Mouse (Mus musculus): Measurements from ENCODE around the gene Iqgap2. TPM values are rescaled to one million over a fixed set of nuclear protein-coding genes. Genes with fewer than 3 reads are reported as not detected.
A peak's percentile ranks its signal among the peaks of the same experiment; 100 is the strongest.

Gene Iqgap2
- total RNA-seq, 2 experiments from 2014 or later, result 97.5 to 128 TPM

DNA sequence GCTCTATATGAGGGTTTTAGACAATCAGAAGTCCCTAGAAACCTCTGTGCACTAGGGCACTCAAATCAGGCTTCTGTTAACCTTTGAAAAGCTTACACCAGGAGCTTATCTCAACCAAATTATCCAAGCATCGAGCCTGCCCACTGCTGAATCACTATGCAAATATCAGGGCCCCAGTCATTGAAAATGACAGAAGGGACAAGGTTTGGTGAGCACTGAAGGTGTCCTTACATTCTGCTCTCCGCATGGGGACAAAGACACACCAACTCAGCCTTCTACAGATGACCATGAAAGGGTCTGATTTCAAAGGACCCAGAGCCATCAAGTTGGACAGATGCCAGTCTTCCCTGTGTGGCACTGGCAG is 108.8 kb downstream of the Iqgap2 start:
- ATAC-seq (replicated peaks; ENCODE audit: poor library complexity), result no peak

- ATAC-seq (replicated peaks; ENCODE audit: poor library complexity), result no peak
Measured at GRCm38 (mm10) chr13:95782311-95782968, 109.3 kb downstream of the Iqgap2 start.

DNA sequence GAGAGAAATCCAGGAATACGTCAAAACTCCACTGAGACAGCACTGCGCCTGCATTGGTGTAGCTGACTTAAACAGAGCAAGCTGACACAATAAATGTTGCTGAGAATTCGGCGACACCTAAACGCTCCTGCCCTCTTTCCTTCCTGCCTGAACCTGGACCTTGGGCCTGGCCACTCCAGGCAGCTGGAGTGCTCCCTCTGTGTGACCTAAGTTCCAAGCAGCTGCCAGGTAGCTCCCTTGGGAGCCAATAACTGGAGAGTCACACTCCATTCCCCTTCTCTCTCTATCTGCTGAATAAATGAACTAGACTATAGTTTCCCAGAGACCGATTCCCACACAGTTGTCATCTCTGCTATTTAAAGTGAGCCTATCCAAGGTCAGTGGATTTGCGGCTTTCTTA is 111.7 kb downstream of the Iqgap2 start:
- no peak for ATAC-seq (replicated peaks; ENCODE audit: poor library complexity)

DNA sequence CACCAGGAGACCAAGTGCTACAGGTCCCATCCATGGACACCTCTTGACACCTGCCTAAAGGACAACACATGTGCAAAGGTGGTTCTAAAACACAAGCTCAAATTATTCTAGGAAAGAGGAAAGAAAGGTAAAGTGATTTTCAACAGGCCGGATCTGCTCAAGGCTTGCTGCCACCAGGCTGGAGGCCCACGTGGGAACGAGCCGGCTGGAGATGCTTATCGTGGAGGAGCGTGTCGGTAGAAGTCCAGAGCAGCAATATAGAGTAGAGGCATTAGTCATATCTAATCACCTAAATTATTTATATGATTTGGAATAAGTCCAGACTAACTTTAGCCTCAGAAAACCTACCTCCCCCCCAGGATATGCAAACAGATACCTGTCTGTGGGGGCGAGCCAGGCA is 112.5 kb downstream of the Iqgap2 start:
- ATAC-seq (replicated peaks; ENCODE audit: poor library complexity), result 0 out of 2 replicates have a peak, but pooled peaks have one; percentile 27

DNA sequence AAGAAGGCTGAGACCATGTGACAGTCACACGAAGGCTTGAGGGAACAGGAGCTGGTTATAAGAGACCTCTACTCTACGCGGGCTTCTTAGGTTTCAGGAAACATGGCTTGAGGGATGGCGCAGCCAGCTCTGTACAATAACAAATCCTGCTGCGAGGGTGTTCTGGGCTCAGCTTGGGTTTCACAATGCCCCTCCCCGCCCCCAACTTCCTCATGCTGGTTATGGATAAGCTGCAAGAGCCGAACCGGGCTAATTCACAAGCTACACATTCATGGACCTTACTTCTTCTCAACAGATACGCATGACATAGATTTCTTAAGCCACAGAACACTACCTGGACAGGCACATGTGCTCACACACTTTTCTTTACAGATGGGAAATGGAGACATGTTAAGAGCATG is 113.0 kb downstream of the Iqgap2 start:
- peak; percentile 71 for ATAC-seq (replicated peaks; ENCODE audit: poor library complexity)

GRCm38 (mm10) chr13:95777651-95778391 is 113.9 kb downstream of the Iqgap2 start:
- no peak for ATAC-seq (replicated peaks; ENCODE audit: poor library complexity)

- peak; percentile 78 for ATAC-seq (replicated peaks; ENCODE audit: poor library complexity)
Measured at GRCm38 (mm10) chr13:95777237-95777636, 114.5 kb downstream of the Iqgap2 start.

DNA sequence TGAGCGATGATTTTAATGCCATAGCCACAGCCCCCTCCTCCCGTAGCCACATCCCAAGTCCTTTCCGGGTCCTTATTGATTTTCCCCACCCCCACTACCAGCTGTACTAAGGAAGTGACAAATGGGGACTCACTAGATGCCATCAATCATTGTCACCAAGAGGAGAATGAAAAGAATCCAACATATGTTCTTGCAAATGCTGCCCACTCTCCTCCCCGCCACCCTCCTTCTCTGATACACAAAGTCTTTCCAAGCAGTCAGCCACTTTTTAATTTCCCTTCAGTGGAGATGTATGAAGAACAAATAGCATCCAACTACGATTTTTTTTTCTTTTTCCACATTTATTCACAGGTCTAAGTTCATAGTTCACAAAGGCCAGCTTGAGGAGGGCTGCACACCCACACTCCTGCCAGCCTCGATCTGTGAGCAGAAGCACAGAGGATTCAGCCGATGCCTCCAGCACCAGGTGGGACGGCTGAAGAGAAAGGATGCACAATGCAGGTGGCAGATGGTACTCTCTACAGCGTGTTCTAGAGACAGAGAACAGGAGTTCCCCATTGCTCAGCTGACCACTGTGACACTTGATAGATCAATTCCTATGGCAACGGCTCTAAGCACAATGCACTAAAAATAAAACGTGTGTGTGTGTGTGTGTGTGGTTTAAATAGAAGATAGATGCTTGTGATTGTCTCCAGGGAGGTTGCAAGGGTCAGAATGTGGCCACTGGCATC is 116.6 kb downstream of the Iqgap2 start:
- no peak for ATAC-seq (replicated peaks; ENCODE audit: poor library complexity)

GRCm38 (mm10) chr13:95765017-95765416 is 126.7 kb downstream of the Iqgap2 start:
- ATAC-seq (replicated peaks; ENCODE audit: poor library complexity), result peak; percentile 94

DNA sequence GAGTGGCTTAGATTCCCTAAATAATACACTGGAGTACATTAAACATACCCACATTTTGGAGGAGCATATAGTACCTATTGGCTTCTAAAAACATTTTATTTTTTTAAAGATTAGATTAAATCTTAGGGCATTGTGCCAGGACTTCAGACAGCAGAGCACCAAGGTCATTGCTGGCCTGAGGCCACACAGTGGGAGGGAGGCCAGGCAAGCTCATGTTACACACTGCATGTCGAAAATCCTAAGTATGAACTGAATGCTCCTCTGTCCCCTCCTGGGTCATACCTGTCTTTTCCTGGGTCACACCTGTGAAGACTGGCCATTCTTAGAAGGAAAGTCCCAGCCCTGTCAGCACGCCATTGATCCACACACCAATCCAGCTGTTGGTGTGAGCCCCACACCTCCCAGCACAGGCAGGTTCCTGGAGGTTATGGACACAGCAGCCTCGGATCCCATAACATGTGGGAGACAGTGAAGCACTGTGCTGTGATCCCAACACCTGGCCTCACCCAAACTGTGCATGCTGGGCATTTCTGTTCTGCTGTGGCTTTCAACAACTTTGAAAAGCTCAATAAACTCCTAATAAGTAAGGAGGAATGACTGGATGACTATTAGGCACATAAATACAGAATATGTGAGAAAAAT is 127.7 kb downstream of the Iqgap2 start:
- no peak for ATAC-seq (replicated peaks; ENCODE audit: poor library complexity)

DNA sequence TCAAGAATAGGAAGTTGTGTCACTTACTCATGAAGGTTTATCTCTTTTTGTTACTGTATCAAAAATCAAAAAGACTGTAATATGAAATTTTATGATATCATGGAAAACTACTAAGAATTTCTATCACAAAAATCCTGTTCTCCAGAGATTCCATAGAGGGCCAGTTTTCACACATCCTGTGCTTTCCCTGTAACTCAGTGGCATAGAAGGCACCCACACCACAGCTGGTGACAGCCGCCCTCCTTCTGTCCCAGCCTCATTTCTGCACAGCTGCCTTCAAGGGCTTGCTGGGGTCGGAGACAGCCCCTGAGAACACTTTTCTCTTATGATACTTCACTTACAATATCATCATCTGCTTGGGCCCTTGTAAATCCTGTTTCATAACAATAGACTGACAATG is 131.9 kb downstream of the Iqgap2 start:
- no peak for ATAC-seq (replicated peaks; ENCODE audit: poor library complexity)

DNA sequence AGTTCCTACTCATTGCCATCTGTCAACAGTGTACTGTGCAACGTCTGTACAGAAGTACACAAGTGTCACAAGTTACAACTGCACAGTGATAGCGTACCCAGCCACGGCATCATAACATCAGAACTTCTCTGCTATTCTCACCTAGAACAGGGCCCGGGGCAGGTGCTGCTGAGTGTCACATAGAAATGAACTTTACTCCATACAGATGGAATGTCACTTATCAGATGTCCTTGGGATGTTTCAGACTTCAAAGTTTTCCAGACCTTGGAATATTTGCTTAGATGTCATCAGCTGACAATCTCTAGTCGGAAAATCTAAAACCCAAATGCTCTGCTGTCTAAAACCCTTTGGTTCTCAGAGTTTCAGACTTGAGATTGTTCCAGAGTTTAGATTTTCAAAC is 137.4 kb downstream of the Iqgap2 start:
- ATAC-seq (replicated peaks; ENCODE audit: poor library complexity), result no peak

DNA sequence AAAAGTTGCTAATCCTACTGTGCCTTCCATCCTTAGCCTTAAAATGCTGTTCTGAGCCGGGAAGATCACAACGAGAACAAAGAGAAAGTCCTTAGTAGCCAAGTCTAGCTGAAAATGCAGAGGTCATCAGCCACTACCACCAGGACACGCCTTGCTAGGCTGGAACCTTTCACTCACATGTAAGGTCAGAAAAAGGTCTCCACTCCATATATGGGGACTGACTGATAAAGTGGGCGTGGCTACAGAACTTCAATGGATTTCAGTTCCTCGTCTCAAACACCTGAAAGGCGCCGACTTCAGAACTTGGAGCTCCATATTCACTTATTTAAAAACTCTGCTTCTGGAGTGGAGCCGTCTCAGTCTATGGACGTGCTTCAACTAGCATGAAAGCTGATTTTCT is 139.3 kb downstream of the Iqgap2 start:
- ATAC-seq (replicated peaks; ENCODE audit: poor library complexity), result no peak

DNA sequence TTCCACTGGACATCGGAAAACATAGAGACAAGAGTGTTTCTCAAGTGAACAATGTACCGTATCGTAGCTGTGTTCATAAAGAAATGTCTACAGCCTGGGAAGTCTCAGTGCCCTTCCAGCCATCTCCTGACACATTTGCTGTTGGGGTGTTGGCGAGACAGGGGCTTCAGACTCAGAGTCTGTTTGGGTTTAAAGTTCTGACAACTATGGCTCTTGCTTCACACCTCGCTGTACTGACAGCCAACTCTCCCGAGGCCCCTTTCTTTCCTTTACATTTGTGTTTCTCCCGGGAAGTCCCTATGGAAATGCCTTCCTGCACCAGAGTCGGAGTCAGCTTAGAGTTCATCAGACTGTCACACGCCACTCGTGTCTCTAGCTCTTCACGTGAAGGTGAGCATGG is 144.2 kb downstream of the Iqgap2 start:
- no peak for ATAC-seq (replicated peaks; ENCODE audit: poor library complexity)

- no peak for ATAC-seq (replicated peaks; ENCODE audit: poor library complexity)
Measured at GRCm38 (mm10) chr13:95747101-95747500, 144.6 kb downstream of the Iqgap2 start.

DNA sequence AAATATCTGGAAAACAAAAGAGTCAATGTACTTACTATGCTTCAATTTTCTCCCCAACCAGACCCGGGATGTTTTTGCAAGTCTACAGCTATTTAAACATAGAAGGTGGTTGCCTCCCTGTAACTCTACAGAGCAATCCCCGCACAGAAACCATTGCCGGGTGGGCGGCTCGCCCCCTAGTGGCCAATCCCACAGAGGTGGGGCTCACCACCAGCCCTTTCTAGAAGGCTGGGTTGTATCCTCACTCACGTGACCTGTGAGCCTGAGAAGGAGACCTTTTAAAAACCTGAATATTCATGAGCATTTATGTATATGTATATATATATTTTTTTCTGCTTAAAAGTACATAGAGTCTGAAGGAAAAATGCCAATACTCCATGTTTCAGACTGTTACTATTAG is 145.2 kb downstream of the Iqgap2 start:
- ATAC-seq (replicated peaks; ENCODE audit: poor library complexity), result peak; percentile 94

GRCm38 (mm10) chr13:95745451-95745850 is 146.3 kb downstream of the Iqgap2 start:
- ATAC-seq (replicated peaks; ENCODE audit: poor library complexity), result no peak

DNA sequence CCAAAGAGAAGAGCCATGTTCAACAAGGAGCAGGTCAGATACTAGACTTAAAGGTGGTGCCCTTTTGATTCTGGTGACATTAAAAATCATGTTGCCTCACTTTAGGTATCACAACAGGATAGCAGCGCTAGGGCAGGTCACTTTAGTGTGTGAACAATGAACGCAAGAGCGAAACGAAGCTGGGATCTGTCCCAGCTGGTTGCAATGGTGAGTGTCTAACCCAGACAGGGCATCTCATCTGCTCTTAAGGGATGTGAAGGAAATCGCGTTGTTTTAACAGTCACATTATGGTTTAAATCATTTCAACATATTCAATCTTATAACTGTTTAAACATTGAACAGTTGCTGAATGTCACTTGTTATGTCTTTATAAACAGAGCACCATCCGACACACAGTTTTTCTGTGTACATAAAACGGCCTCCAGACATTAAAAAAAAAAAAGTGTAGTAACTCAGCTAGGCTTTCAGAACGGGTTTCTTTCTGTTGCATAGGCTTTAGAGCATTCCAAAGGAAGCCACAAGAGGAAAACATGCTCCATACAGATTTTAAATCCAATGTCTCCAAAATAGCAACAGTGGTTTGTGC is 148.7 kb downstream of the Iqgap2 start:
- ATAC-seq (replicated peaks; ENCODE audit: poor library complexity), result no peak

DNA sequence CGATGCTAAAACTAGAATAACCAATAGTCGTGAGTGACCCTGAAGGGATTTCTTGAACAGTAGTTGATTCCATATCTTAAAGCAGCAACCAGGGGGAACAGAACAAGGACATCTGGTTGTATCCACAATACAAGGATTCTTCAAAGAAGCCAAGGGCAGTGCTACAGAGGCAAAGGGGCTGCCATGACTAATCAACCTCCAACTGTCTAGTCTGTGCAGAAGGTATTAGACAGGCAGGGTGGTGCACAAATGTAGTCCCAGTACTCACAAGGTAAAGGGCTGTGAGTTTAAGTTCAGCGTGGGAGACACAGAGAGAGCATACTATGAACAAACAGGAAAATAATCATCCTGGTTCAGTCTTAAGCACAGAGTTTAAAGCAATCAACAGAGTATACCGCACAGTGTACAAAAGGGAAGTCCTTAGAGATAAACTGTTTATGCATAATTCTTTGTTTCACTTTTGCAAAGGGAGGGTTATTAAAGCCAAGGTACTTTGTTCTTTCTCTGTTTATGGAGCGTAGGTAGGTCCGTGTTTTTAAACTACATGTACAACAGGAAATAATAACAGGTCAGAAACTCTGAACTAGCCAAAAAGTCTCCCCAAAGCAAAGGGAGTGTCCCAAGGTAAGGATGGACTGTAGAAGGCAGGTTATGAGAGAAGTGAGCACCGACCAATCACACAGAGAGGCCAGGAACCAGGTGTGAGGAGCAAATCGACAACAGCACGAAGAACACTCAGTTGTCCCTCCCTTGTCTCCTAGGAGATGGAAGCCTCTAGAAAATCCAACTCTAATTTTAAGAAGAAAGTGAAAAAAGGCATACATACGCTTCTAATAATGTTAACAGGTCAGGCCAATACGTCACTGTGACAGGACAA is 149.7 kb downstream of the Iqgap2 start:
- peak; percentile 38 for ATAC-seq (replicated peaks; ENCODE audit: poor library complexity)

GRCm38 (mm10) chr13:95739651-95740050 is 152.1 kb downstream of the Iqgap2 start:
- no peak for ATAC-seq (replicated peaks; ENCODE audit: poor library complexity)
